Mouse (Mus musculus) cerebellum, adult 8-10 months (tissue): ENCODE results near the gene 4931428F04Rik.
"Not testable (repeated sequence)": the region's sequence is repeated elsewhere in the genome, so short reads cannot be mapped to it uniquely, and the experiment has no call there.

ENCODE experiments used
- DNase-seq: peaks from one replicate; pipeline ENCODE4 v3.0.0; 2022

Gene 4931428F04Rik

GRCm38 (mm10) chr8:105306146-105306691 is 16.6 kb upstream of the 4931428F04Rik start:
- DNase-seq = peak; percentile 49

GRCm38 (mm10) chr8:105305211-105306145 is 15.8 kb upstream of the 4931428F04Rik start, which contains the start of gene Elmo3:
Elmo3 (plus strand) TSS chr8:105305601.
- DNase-seq = peak; percentile 78

DNA sequence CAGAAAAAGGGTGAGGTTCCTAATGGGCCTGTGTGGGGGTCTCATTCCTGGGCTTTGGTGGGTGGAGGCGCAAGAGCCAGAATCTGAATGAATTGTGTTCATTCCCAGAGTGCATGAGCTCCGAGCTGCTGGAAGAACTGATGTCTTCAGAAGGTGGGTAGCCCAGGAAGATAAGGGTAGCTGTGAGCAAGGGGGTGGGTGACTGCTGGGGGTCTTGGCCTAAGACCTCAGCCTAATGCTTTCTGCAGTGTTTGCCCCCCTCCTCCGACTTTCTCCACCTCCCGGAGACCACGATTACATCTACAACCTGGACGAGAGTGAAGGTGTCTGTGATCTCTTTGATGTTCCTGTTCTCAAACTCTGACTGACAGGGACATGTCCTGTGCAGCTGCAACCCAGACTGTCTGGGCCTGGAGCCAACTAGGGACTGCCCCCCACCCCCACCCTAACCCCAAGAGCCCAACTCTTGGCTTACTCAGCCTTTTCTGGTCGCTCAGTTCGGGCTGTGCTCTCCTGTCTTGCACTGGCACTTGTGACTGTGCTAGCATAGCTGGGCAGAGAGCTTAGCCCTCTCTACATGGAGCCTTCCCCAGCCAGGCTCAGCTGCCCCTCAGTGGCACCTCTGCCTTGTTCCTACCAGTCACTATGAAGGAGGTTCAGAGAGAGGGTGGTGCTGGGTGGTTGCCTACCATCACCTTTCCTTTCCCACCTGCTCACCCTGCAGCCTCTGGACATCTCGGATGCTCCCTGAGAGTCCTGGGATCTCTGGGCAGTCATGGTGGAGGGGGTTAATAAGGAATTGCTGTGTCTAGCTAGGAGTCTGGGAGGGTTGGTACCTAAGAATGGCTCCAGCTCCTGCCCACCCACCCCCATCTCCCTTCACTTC is 14.9 kb upstream of the 4931428F04Rik start:
- no peak for DNase-seq

GRCm38 (mm10) chr8:105303874-105304273 is 14.2 kb upstream of the 4931428F04Rik start:
- DNase-seq = no peak

- DNase-seq = no peak
Observed at GRCm38 (mm10) chr8:105303396-105303795, 13.7 kb upstream of the 4931428F04Rik start.

DNA sequence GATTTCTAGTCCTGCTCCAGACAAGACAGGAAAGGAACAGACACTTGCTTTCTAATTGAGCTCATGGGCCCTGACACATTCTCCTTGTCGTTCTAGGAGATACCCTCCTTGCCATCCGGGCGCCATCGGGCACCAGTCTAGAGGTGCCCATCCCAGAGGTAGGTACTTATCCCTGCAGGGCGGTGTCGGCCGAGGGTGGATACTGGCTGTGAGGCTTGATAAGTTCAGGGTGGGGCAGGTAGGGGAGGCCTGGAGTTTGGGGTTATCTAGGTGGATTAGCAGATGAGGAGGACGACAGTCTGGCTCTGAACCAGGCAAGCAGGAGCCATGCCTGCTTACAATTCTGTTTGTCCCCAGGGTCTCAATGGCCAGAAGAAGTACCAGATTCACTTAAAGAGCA is 10.3 kb upstream of the 4931428F04Rik start:
- no peak for DNase-seq

- DNase-seq = no peak
Observed at GRCm38 (mm10) chr8:105298351-105299252, 8.9 kb upstream of the 4931428F04Rik start.

GRCm38 (mm10) chr8:105297511-105298192 is 8.0 kb upstream of the 4931428F04Rik start, which contains the start of gene E2f4:
E2f4 (plus strand) TSS chr8:105297663.
- peak; percentile 88 for DNase-seq

GRCm38 (mm10) chr8:105295895-105296573 is 6.4 kb upstream of the 4931428F04Rik start, which contains the start of gene Exoc3l:
Exoc3l (minus strand) TSS chr8:105296101.
- DNase-seq = no peak

- no peak for DNase-seq
Observed at GRCm38 (mm10) chr8:105295256-105295655, 5.6 kb upstream of the 4931428F04Rik start.

- DNase-seq = no peak
Observed at GRCm38 (mm10) chr8:105294776-105295175, 5.1 kb upstream of the 4931428F04Rik start.

- DNase-seq = peak; percentile 79
Observed at GRCm38 (mm10) chr8:105293405-105293804, 3.7 kb upstream of the 4931428F04Rik start.

DNA sequence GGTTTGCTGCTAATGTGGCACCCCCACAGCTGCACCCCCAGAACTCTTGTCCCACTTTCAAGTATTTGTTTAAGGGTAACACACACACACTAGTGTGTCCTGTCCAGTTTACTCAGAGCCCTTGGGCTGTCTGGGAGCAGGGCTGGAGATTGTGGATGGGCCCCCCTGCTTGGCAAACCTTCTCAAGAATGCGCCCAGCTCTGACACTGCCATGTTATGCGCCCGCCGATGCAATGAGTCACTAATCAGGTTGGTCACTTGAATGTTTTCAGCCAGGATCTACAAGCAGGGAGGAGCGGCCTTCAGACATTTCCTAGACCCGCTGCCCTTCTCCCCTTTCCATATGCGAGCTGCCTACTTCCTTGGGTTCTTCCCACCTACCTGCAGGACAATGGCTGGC is 2.8 kb upstream of the 4931428F04Rik start:
- DNase-seq = no peak

- DNase-seq = not testable (repeated sequence)
Observed at GRCm38 (mm10) chr8:105291802-105292201, 2.1 kb upstream of the 4931428F04Rik start.

GRCm38 (mm10) chr8:105291364-105291763 is 1.7 kb upstream of the 4931428F04Rik start:
- DNase-seq = not testable (repeated sequence)

- peak; percentile 90 for DNase-seq
Observed at GRCm38 (mm10) chr8:105290554-105291314, 1.1 kb upstream of the 4931428F04Rik start.

DNA sequence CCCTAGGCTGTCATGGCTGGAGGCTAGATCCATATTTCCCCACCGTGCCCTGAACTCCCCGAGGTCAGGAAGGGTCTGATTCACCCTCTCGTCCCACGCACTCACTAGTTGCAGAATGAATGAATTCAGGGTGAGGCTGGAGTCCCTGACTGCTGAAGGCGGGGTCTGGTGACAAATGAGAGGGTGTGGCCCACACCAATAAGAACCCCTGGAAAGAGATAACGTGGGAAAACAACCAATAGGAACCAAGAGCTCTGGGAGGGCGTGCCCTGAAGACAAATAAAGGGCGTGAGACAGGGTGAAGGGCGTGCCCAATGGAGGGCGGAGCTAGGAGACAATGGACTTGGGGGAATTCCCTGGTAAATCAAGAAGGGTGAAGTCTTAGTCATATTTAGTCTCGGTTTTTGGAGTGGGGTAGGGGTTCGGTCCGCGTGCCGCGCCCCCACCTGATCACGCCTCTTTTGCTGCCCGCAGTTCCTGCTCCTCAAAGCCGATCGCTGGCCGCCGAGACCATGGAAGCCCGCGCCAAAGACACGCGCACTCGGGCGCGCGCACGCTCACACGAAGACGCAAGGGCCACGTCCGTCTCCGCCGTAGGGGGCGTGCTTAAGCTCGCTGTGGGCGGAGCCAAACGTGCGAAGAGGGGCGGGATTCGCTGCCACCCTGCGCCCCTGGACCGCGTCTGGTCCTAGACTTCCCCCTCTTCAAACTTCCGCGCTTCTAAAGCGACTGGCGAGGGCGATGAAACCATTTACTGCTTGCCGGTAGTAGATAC is 519 bp downstream of the 4931428F04Rik start:
- peak; percentile 98 for DNase-seq

DNA sequence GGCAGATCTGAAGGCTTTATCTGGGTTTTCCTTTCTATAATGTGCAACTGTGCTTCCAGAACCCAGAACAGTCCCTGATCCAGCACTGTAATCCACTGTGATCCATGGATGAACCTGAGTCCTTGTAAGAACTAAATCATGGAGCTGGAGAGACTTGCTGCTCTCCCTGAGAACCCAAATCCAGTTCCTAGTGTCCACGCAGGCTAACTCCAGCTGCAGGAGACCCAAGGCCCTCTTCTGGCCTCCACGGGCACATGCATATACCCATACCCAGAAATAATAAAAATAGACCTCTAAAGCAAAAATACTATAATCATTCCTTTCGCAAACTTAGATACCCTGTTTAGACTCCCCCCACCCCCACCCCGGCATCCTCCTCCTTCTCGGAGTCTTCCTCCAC is 1.4 kb downstream of the 4931428F04Rik start:
- no peak for DNase-seq

DNA sequence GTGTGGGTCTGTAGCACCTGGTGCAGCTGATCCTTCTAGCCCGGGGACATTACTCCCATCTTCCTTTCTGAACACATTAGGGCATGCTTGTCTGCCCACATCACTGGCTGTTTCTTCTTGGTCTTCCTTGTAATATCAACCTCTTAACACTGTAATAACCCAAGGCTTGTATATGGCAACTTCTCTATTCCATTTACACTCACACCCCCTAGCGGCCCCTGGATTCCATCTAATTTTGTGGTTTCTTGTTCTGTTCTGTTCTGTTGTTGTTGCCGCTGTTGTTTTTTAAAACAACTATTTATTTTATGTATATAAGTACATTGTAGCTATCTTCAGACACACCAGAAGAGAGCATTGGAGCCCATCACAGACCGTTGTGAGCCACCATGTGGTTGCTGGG is 2.8 kb downstream of the 4931428F04Rik start:
- DNase-seq = no peak
